Mouse (Mus musculus): ENCODE measurements around the gene Wiz. TPM values are rescaled to one million over a fixed set of nuclear protein-coding genes. Genes with fewer than 3 reads are reported as not detected.

The Wiz gene
- polyA plus RNA-seq, 2 experiments, result 36.0 to 63.8 TPM

DNA sequence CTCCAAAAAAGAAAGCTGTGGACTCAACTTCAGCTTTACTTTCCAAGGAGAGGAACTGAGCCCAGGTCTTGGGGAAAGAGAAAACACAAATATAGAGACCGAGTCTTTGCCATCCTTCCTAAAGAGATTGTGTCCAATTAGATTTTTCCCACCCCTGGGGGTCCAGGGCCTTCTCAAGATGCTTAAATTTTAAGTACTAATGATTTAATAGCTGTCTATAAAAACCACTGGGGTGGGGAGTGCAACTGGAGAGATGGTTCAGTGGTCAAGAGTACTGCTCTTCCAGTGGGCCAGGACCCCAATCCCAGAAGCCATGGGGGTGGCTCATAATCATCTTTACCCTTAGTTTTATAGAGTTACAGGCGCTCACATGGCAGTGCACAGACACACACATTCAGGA is 40.8 kb downstream of the Wiz start:
- Histone ChIP-seq H3K4me2 (replicated peaks; ENCODE audit: low read depth, low read length, severe bottlenecking) (no peak overlapping the region), H3K4me3 (replicated peaks; ENCODE audit: low read length) (no peak overlapping the region), H3K27ac (replicated peaks; ENCODE audit: low read depth, low read length) (no peak overlapping the region), H3K27me3 (ENCODE audit: control insufficient read depth, insufficient read depth, low read length) (no peaks in the 10 kb centered on the region), H3K9me3 (ENCODE audit: control insufficient read depth, low read length) (no peaks in the 10 kb centered on the region), H3K36me3 (ENCODE audit: control insufficient read depth, insufficient read depth, low read length) (peaks cover 20% of the 10 kb centered on the region), H3K9ac (ENCODE audit: low read depth, low read length, severe bottlenecking) (peak overlapping the region; percentile 12; the same call in 1 of the 2 replicates), H3K4me1 (ENCODE audit: control insufficient read depth, insufficient read depth, low read length) (peaks cover 9% of the 10 kb centered on the region)
- ATAC-seq (ENCODE audit: low FRiP score, low read depth) (no peak), DNase-seq (ENCODE audit: low spot score) (no peak)
- no peak for TF ChIP-seq POLR2A (IDR thresholded peaks at IDR 0.05; ENCODE audit: borderline replicate concordance, extremely low read depth, insufficient read depth, insufficient read length)
- 77% methylated on average over 2 of the region's 2 CpGs for WGBS

GRCm38 (mm10) chr17:32341102-32341501 is 48.1 kb downstream of the Wiz start:
- no peaks in the 10 kb centered on the region for H3K27me3 ChIP-seq (ENCODE audit: control insufficient read depth, insufficient read depth, low read length)
- TF ChIP-seq POLR2A (IDR thresholded peaks at IDR 0.05; ENCODE audit: borderline replicate concordance, extremely low read depth, insufficient read depth, insufficient read length), result no peak
- ATAC-seq (ENCODE audit: low FRiP score, low read depth), result no peak
- DNase-seq (ENCODE audit: low spot score), result no peak
- no peaks in the 10 kb centered on the region for H3K9me3 ChIP-seq (ENCODE audit: control insufficient read depth, low read length)
- WGBS, result 94% methylated on average over 1 of the region's 1 CpGs
- peaks cover 57% of the 10 kb centered on the region for H3K36me3 ChIP-seq (ENCODE audit: control insufficient read depth, insufficient read depth, low read length)
- H3K27ac ChIP-seq (replicated peaks; ENCODE audit: low read depth, low read length), result no peak overlapping the region
- no peak overlapping the region for H3K4me3 ChIP-seq (replicated peaks; ENCODE audit: low read length)
- H3K4me1 ChIP-seq (ENCODE audit: control insufficient read depth, insufficient read depth, low read length), result no peaks in the 10 kb centered on the region
- no peak overlapping the region for H3K9ac ChIP-seq (ENCODE audit: low read depth, low read length, severe bottlenecking)
- no peak overlapping the region for H3K4me2 ChIP-seq (replicated peaks; ENCODE audit: low read depth, low read length, severe bottlenecking)

DNA sequence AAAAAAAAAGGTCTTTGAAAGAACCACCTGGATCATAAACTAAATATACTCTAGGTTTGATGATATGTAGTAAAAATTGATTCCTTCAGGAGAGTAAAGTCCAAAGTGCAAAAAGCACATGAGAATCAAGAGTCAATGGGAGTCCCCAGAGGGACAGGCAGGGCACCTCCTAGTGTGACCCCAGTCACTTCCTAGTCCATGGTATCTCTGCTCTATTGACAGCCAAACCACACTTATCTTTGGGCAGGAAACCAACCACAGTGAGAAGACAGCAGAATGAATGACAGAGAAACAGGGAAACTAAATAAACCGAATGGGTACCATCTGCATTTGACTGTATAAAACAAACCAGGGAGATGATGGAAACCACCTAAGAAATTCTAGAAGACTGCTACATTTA is 49.1 kb downstream of the Wiz start:
- ATAC-seq (ENCODE audit: low FRiP score, low read depth) (no peak), DNase-seq (ENCODE audit: low spot score) (no peak)
- H3K4me2 ChIP-seq (replicated peaks; ENCODE audit: low read depth, low read length, severe bottlenecking), result no peak overlapping the region
- H3K36me3 ChIP-seq (ENCODE audit: control insufficient read depth, insufficient read depth, low read length), result peaks cover 65% of the 10 kb centered on the region
- H3K27ac ChIP-seq (replicated peaks; ENCODE audit: low read depth, low read length), result no peak overlapping the region
- no peak for TF ChIP-seq POLR2A (IDR thresholded peaks at IDR 0.05; ENCODE audit: borderline replicate concordance, extremely low read depth, insufficient read depth, insufficient read length)
- H3K9me3 ChIP-seq (ENCODE audit: control insufficient read depth, low read length), result no peaks in the 10 kb centered on the region
- no peak overlapping the region for H3K9ac ChIP-seq (ENCODE audit: low read depth, low read length, severe bottlenecking)
- WGBS, result 83% methylated on average over 1 of the region's 1 CpGs
- no peaks in the 10 kb centered on the region for H3K4me1 ChIP-seq (ENCODE audit: control insufficient read depth, insufficient read depth, low read length)
- no peak overlapping the region for H3K4me3 ChIP-seq (replicated peaks; ENCODE audit: low read length)
- no peaks in the 10 kb centered on the region for H3K27me3 ChIP-seq (ENCODE audit: control insufficient read depth, insufficient read depth, low read length)

GRCm38 (mm10) chr17:32335869-32336268 is 53.4 kb downstream of the Wiz start:
- no peak for TF ChIP-seq POLR2A (IDR thresholded peaks at IDR 0.05; ENCODE audit: borderline replicate concordance, extremely low read depth, insufficient read depth, insufficient read length)
- no peak overlapping the region for H3K9ac ChIP-seq (ENCODE audit: low read depth, low read length, severe bottlenecking)
- H3K4me2 ChIP-seq (replicated peaks; ENCODE audit: low read depth, low read length, severe bottlenecking), result no peak overlapping the region
- DNase-seq (ENCODE audit: low spot score), result no peak
- H3K36me3 ChIP-seq (ENCODE audit: control insufficient read depth, insufficient read depth, low read length), result peaks cover 77% of the 10 kb centered on the region
- H3K9me3 ChIP-seq (ENCODE audit: control insufficient read depth, low read length), result no peaks in the 10 kb centered on the region
- H3K27ac ChIP-seq (replicated peaks; ENCODE audit: low read depth, low read length), result no peak overlapping the region
- no peaks in the 10 kb centered on the region for H3K4me1 ChIP-seq (ENCODE audit: control insufficient read depth, insufficient read depth, low read length)
- no peak for ATAC-seq (ENCODE audit: low FRiP score, low read depth)
- no peaks in the 10 kb centered on the region for H3K27me3 ChIP-seq (ENCODE audit: control insufficient read depth, insufficient read depth, low read length)
- 78% methylated on average over 2 of the region's 2 CpGs for WGBS
- no peak overlapping the region for H3K4me3 ChIP-seq (replicated peaks; ENCODE audit: low read length)

DNA sequence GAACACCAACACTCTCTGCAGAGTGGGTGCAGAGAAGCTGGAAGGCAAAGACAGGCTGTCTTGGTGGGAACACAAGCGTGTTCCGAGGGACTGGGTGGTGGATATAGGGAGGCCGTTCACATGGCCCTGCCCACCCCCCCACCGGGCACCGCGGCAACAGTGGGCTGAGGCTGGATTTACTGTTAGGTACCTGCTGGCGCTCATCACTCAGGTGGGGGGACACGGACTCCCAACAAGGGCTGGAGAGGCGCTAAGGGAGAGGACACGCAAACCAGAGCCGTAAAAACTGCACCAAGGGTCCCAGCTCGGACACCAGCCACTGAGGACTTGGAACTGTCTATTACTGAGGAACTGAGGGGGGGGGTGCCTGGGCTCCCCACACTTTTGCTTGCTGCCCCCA is 54.3 kb downstream of the Wiz start:
- H3K9me3 ChIP-seq (ENCODE audit: control insufficient read depth, low read length), result no peaks in the 10 kb centered on the region
- no peak overlapping the region for H3K4me3 ChIP-seq (replicated peaks; ENCODE audit: low read length)
- WGBS, result 92% methylated on average over 12 of the region's 12 CpGs
- no peaks in the 10 kb centered on the region for H3K4me1 ChIP-seq (ENCODE audit: control insufficient read depth, insufficient read depth, low read length)
- H3K27ac ChIP-seq (replicated peaks; ENCODE audit: low read depth, low read length), result no peak overlapping the region
- no peak for TF ChIP-seq POLR2A (IDR thresholded peaks at IDR 0.05; ENCODE audit: borderline replicate concordance, extremely low read depth, insufficient read depth, insufficient read length)
- H3K27me3 ChIP-seq (ENCODE audit: control insufficient read depth, insufficient read depth, low read length), result no peaks in the 10 kb centered on the region
- H3K4me2 ChIP-seq (replicated peaks; ENCODE audit: low read depth, low read length, severe bottlenecking), result no peak overlapping the region
- no peak for ATAC-seq (ENCODE audit: low FRiP score, low read depth)
- DNase-seq (ENCODE audit: low spot score), result no peak
- H3K36me3 ChIP-seq (ENCODE audit: control insufficient read depth, insufficient read depth, low read length), result peaks cover 75% of the 10 kb centered on the region
- H3K9ac ChIP-seq (ENCODE audit: low read depth, low read length, severe bottlenecking), result no peak overlapping the region

Measured in limb, embryonic 14.5 days (tissue).